Mouse (Mus musculus): ENCODE measurements at regions not wholly inside any gene's neighbourhood (a gene's known extent, or its start where the extent isn't known, plus 50 kb on each side); places are given as distances from the start of the nearest gene placed in this dataset.

- Histone ChIP-seq H3K4me3 (ENCODE audit: low read depth, low read length) (no peak overlapping the region), H3K4me1 (ENCODE audit: insufficient read depth, low read depth, low read length) (no peaks in the 10 kb centered on the region), H3K36me3 (replicated peaks) (no peaks in the 10 kb centered on the region), H3K9me3 (replicated peaks) (peaks cover 11% of the 10 kb centered on the region; the same call in 1 of the 2 replicates), H3K27me3 (ENCODE audit: insufficient read depth, low read length) (no peaks in the 10 kb centered on the region)
- no peak for ATAC-seq (ENCODE audit: extremely low read depth, insufficient number of reproducible peaks, low FRiP score, poor library complexity, severe bottlenecking)
- no peak for DNase-seq (ENCODE audit: low spot score)
- TF ChIP-seq POLR2AphosphoS5 (IDR thresholded peaks at IDR 0.05; ENCODE audit: insufficient replicate concordance, low read depth, low read length), result no peak
- TF ChIP-seq GATA2 (IDR thresholded peaks at IDR 0.05; ENCODE audit: borderline replicate concordance, low read depth, low read length), result no peak
- no peak for TF ChIP-seq TAL1 (conservative IDR thresholded peaks at IDR 0.05; ENCODE audit: low read depth, low read length)
- TF ChIP-seq GATA1 (IDR thresholded peaks at IDR 0.05; ENCODE audit: borderline replicate concordance, low read length), result no peak
- no peak for TF ChIP-seq CTCF (IDR thresholded peaks at IDR 0.05; ENCODE audit: low read depth, low read length)
Observed at GRCm38 (mm10) chr9:30209806-30210205, 217.1 kb upstream of the Snx19 start.

DNA sequence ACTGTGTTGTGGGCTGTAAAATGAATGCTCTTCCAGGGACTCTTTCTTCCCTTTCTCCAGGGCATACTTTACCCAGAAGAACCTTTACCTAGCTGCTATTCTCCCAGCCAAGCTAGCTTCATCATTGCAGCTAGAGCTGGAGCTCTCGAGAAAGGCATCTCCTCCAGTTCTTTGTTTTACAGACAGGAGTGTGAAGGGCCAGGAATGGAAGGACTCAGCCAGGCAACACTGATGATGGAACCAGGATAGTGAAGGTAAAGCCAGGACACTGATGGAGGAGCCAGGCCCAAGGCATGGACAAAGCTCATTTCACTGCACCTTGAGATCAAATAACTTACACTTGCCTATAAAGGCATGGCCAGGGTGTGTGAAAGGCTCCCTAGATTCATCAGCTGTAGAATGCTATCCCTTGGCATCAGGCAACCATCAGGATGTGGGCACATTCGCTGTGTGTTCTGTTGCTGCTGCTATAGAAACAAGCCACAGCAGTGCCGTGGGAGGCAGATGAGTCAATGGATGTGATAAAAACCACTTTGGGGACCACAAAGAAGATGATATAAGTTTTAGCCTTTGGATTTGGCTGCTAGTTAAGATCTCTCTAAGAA, 214.3 kb upstream of the Snx19 start:
- no peak overlapping the region for H3K4me3 ChIP-seq (ENCODE audit: low read depth, low read length)
- H3K4me1 ChIP-seq (ENCODE audit: insufficient read depth, low read depth, low read length), result no peaks in the 10 kb centered on the region
- ATAC-seq (ENCODE audit: extremely low read depth, insufficient number of reproducible peaks, low FRiP score, poor library complexity, severe bottlenecking), result no peak
- no peaks in the 10 kb centered on the region for H3K36me3 ChIP-seq (replicated peaks)
- no peaks in the 10 kb centered on the region for H3K27me3 ChIP-seq (ENCODE audit: insufficient read depth, low read length)
- DNase-seq (ENCODE audit: low spot score), result no peak
- TF ChIP-seq GATA2 (IDR thresholded peaks at IDR 0.05; ENCODE audit: borderline replicate concordance, low read depth, low read length) (no peak), TAL1 (conservative IDR thresholded peaks at IDR 0.05; ENCODE audit: low read depth, low read length) (no peak), POLR2AphosphoS5 (IDR thresholded peaks at IDR 0.05; ENCODE audit: insufficient replicate concordance, low read depth, low read length) (no peak), CTCF (IDR thresholded peaks at IDR 0.05; ENCODE audit: low read depth, low read length) (no peak), GATA1 (IDR thresholded peaks at IDR 0.05; ENCODE audit: borderline replicate concordance, low read length) (no peak)
- H3K9me3 ChIP-seq (replicated peaks), result peaks cover 13% of the 10 kb centered on the region

DNA sequence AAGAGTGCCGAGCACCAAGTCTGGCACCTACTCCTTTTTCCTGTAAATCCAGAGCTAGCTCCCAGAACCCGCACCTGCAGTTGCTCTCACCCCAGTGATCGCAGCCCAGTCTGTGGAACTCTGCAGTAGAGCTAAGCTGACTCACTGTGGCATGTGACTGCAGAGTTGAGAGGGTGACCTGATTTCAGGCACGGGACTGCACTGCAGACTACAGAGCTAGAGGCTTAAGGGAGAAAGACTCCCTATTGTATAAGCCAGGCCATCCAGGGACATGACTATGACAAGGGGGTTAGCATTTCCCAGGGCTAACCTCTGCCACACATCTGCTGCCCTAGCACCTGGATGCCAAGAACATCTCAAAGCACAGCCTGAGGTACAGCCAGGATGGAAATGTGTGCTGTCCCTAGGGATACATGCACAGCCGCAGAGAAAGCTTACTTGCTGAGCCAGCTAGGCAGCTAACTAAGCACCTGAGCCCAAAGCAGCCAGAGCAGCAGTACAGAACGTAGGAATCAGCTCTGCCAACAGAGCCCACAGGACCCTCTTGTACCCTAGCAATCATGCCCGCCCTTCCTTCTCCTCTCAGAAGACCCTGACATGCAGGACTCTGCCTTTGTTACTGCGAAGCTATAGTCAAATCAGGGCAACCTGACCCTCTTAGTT, 192.3 kb upstream of the Snx19 start:
- DNase-seq (ENCODE audit: low spot score) (no peak), ATAC-seq (ENCODE audit: extremely low read depth, insufficient number of reproducible peaks, low FRiP score, poor library complexity, severe bottlenecking) (no peak)
- no peaks in the 10 kb centered on the region for H3K27me3 ChIP-seq (ENCODE audit: insufficient read depth, low read length)
- no peaks in the 10 kb centered on the region for H3K4me1 ChIP-seq (ENCODE audit: insufficient read depth, low read depth, low read length)
- H3K9me3 ChIP-seq (replicated peaks), result peaks cover 24% of the 10 kb centered on the region
- no peak for TF ChIP-seq TAL1 (conservative IDR thresholded peaks at IDR 0.05; ENCODE audit: low read depth, low read length)
- no peak for TF ChIP-seq GATA1 (IDR thresholded peaks at IDR 0.05; ENCODE audit: borderline replicate concordance, low read length)
- TF ChIP-seq POLR2AphosphoS5 (IDR thresholded peaks at IDR 0.05; ENCODE audit: insufficient replicate concordance, low read depth, low read length), result no peak
- no peak for TF ChIP-seq GATA2 (IDR thresholded peaks at IDR 0.05; ENCODE audit: borderline replicate concordance, low read depth, low read length)
- TF ChIP-seq CTCF (IDR thresholded peaks at IDR 0.05; ENCODE audit: low read depth, low read length), result no peak
- no peak overlapping the region for H3K4me3 ChIP-seq (ENCODE audit: low read depth, low read length)
- H3K36me3 ChIP-seq (replicated peaks), result no peaks in the 10 kb centered on the region

DNA sequence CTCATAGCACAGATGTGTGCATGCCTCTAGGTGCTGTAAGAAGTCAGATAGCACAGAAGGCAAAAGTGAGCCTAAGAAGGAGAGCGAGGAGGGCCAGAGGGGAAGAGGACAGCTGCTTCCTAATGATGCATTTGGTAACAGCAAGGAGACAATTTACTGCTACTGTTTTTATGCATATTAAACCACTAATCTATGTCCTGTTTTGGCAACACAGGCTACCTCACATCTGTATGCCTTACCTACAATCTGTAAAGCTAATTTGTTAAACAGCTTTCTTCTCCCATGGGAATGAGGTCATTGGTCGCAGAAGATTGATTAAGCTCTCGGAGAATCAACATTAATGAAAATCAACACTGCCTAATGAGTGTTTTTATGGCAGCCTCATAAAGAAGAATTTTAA, 191.1 kb upstream of the Snx19 start:
- no peak for TF ChIP-seq GATA1 (IDR thresholded peaks at IDR 0.05; ENCODE audit: borderline replicate concordance, low read length)
- TF ChIP-seq POLR2AphosphoS5 (IDR thresholded peaks at IDR 0.05; ENCODE audit: insufficient replicate concordance, low read depth, low read length), result no peak
- no peak for TF ChIP-seq TAL1 (conservative IDR thresholded peaks at IDR 0.05; ENCODE audit: low read depth, low read length)
- no peak for TF ChIP-seq CTCF (IDR thresholded peaks at IDR 0.05; ENCODE audit: low read depth, low read length)
- TF ChIP-seq GATA2 (IDR thresholded peaks at IDR 0.05; ENCODE audit: borderline replicate concordance, low read depth, low read length), result no peak
- DNase-seq (ENCODE audit: low spot score) (no peak), ATAC-seq (ENCODE audit: extremely low read depth, insufficient number of reproducible peaks, low FRiP score, poor library complexity, severe bottlenecking) (no peak)
- H3K4me3 ChIP-seq (ENCODE audit: low read depth, low read length), result no peak overlapping the region
- H3K4me1 ChIP-seq (ENCODE audit: insufficient read depth, low read depth, low read length), result no peaks in the 10 kb centered on the region
- no peaks in the 10 kb centered on the region for H3K27me3 ChIP-seq (ENCODE audit: insufficient read depth, low read length)
- H3K9me3 ChIP-seq (replicated peaks), result peaks cover 24% of the 10 kb centered on the region
- no peaks in the 10 kb centered on the region for H3K36me3 ChIP-seq (replicated peaks)

- H3K27me3 ChIP-seq (ENCODE audit: insufficient read depth, low read length), result no peaks in the 10 kb centered on the region
- ATAC-seq (ENCODE audit: extremely low read depth, insufficient number of reproducible peaks, low FRiP score, poor library complexity, severe bottlenecking) (no peak), DNase-seq (ENCODE audit: low spot score) (no peak)
- no peaks in the 10 kb centered on the region for H3K4me1 ChIP-seq (ENCODE audit: insufficient read depth, low read depth, low read length)
- H3K9me3 ChIP-seq (replicated peaks), result 0 out of 2 replicates have a peak, but pooled peaks cover 7% of the 10 kb centered on the region
- TF ChIP-seq POLR2AphosphoS5 (IDR thresholded peaks at IDR 0.05; ENCODE audit: insufficient replicate concordance, low read depth, low read length), result no peak
- H3K4me3 ChIP-seq (ENCODE audit: low read depth, low read length), result no peak overlapping the region
- H3K36me3 ChIP-seq (replicated peaks), result no peaks in the 10 kb centered on the region
Observed at GRCm38 (mm10) chr9:30242107-30242506, 184.8 kb upstream of the Snx19 start.

DNA sequence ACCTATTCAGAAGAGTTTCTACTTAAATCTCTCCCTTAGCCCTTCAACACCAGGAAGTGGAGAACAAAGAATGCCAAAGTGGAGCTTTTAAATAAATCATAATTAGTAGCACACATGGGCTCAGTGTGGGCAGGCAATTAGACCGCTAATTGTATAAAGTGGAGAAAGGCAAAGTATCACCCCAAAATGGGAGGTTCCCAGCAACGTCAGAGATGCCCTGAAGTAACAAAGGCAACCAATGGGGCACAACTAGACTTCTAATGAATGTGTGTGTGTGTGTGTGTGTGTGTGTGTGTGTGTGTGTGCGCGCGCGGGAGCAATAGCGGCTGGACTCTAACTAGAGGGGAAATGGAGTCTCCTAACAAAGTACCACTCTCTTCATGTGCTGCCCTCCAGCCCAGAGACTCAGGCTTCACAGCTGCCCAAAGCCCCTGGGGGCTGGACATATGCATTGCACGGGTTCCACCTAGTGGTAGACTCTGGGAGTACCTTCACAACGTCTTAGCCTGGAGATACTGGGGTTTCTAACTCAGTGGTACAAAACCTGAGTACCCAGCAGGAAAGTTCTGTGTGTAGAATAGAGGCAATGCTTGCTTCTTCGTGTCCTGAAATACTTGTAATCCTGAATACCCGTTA, 162.3 kb upstream of the Snx19 start:
- Histone ChIP-seq H3K4me1 (ENCODE audit: insufficient read depth, low read depth, low read length) (no peaks in the 10 kb centered on the region), H3K27me3 (ENCODE audit: insufficient read depth, low read length) (no peaks in the 10 kb centered on the region), H3K9me3 (replicated peaks) (peaks cover 12% of the 10 kb centered on the region), H3K36me3 (replicated peaks) (no peaks in the 10 kb centered on the region), H3K4me3 (ENCODE audit: low read depth, low read length) (no peak overlapping the region)
- ATAC-seq (ENCODE audit: extremely low read depth, insufficient number of reproducible peaks, low FRiP score, poor library complexity, severe bottlenecking), result no peak
- TF ChIP-seq GATA1 (IDR thresholded peaks at IDR 0.05; ENCODE audit: borderline replicate concordance, low read length) (no peak), CTCF (IDR thresholded peaks at IDR 0.05; ENCODE audit: low read depth, low read length) (no peak), GATA2 (IDR thresholded peaks at IDR 0.05; ENCODE audit: borderline replicate concordance, low read depth, low read length) (no peak), TAL1 (conservative IDR thresholded peaks at IDR 0.05; ENCODE audit: low read depth, low read length) (no peak), POLR2AphosphoS5 (IDR thresholded peaks at IDR 0.05; ENCODE audit: insufficient replicate concordance, low read depth, low read length) (no peak)
- no peak for DNase-seq (ENCODE audit: low spot score)

All from G1E (cell line).